ENCODE assay signal across 22 mouse cellular contexts in the genomic region with DNA sequence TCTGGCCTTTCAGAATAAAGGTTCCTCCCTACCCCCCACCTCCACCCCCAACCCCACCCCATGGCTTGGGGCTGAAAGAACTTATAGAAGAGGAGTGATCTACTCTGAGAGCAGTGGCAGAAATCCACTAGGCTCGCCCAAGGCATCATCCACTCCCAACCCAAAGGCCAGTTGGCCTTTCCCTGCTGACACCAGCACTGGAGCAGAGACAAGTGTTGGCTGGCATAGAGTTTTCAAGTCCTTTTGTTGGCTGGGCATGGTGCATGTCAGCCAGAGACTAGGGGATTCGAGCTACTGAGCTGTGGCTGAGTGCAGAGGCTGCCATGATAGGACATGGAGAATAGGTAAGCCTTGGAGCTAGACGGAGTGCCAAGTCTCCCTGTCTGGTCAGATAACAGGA. TPM values are rescaled to one million over a fixed set of nuclear protein-coding genes. Genes with fewer than 3 reads are reported as not detected.
A peak's percentile ranks its signal among the peaks of the same experiment; 100 is the strongest.
DNase-seq lines count a peak whose midpoint lies in the region; ATAC-seq and TF ChIP-seq lines count a peak whose summit lies in the region.
"Had no signal": no experiment of that assay in that cellular context is flagged by ENCODE, and none has a peak within 500 bp of the region (broad histone marks: within the 10 kb centered on the region; RNA-seq: fewer than 3 reads in every experiment).

No protein-coding gene starts in this region.

- peaks cover 66% of the 10 kb centered on the region for H3K36me3 ChIP-seq in embryonic facial prominence, embryonic 13.5 days
- H3K36me3 ChIP-seq in embryonic facial prominence, embryonic 10.5 days (replicated peaks), result peaks cover 87% of the 10 kb centered on the region
- peaks cover 55% of the 10 kb centered on the region; the same call in 1 of the 2 replicates for H3K36me3 ChIP-seq in intestine, postnatal 0 days (ENCODE audit: control insufficient read depth, insufficient read depth)
- H3K36me3 ChIP-seq in intestine, embryonic 16.5 days (ENCODE audit: control insufficient read depth, insufficient read depth, low read length), result no peaks in the 10 kb centered on the region
- H3K36me3 ChIP-seq in G1E (replicated peaks), result peaks cover 83% of the 10 kb centered on the region
- H3K36me3 ChIP-seq in forebrain, embryonic 14.5 days (ENCODE audit: control insufficient read depth, insufficient read depth, low read length), result peaks cover 40% of the 10 kb centered on the region; the same call in 1 of the 2 replicates

- H3K9me3 ChIP-seq in embryonic facial prominence, embryonic 13.5 days, result no peaks in the 10 kb centered on the region
- no peaks in the 10 kb centered on the region for H3K9me3 ChIP-seq in embryonic facial prominence, embryonic 10.5 days
- H3K9me3 ChIP-seq in intestine, postnatal 0 days (ENCODE audit: control insufficient read depth), result no peaks in the 10 kb centered on the region
- H3K9me3 ChIP-seq in intestine, embryonic 16.5 days (ENCODE audit: control insufficient read depth, low read length), result no peaks in the 10 kb centered on the region
- H3K9me3 ChIP-seq in G1E (replicated peaks), result no peaks in the 10 kb centered on the region
- H3K9me3 ChIP-seq in forebrain, embryonic 14.5 days (replicated peaks; ENCODE audit: control insufficient read depth, low read length), result no peaks in the 10 kb centered on the region
- H3K9me3 ChIP-seq: heart, embryonic 12.5 days; limb, embryonic 10.5 days; megakaryocyte, embryonic 14.5 days had no signal

- peak overlapping the region; percentile 11; the same call in 1 of the 2 replicates for H3K9ac ChIP-seq in embryonic facial prominence, embryonic 13.5 days
- H3K9ac ChIP-seq in intestine, postnatal 0 days (ENCODE audit: low read depth, low read length), result no peak overlapping the region
- no peak overlapping the region for H3K9ac ChIP-seq in intestine, embryonic 16.5 days (ENCODE audit: low read depth, low read length)
- no peak overlapping the region for H3K9ac ChIP-seq in forebrain, embryonic 14.5 days (ENCODE audit: low read length)
- H3K9ac ChIP-seq: heart, embryonic 12.5 days had no signal

- H3K4me3 ChIP-seq in embryonic facial prominence, embryonic 13.5 days, result no peak overlapping the region
- H3K4me3 ChIP-seq in embryonic facial prominence, embryonic 10.5 days, result no peak overlapping the region
- H3K4me3 ChIP-seq in intestine, postnatal 0 days (ENCODE audit: low read depth, low read length), result no peak overlapping the region
- no peak overlapping the region for H3K4me3 ChIP-seq in intestine, embryonic 16.5 days (ENCODE audit: low read length)
- H3K4me3 ChIP-seq in G1E (ENCODE audit: low read depth, low read length), result 0 out of 2 replicates have a peak overlapping the region, but pooled peaks have one; percentile 13
- H3K4me3 ChIP-seq in forebrain, embryonic 14.5 days (ENCODE audit: low read depth, low read length), result no peak overlapping the region
- H3K4me3 ChIP-seq: heart, embryonic 12.5 days; limb, embryonic 10.5 days had no signal

- no peak overlapping the region for H3K4me2 ChIP-seq in embryonic facial prominence, embryonic 13.5 days
- no peak overlapping the region for H3K4me2 ChIP-seq in intestine, postnatal 0 days (replicated peaks; ENCODE audit: low read depth)
- no peak overlapping the region for H3K4me2 ChIP-seq in intestine, embryonic 16.5 days (ENCODE audit: low read depth, low read length)
- H3K4me2 ChIP-seq in forebrain, embryonic 14.5 days (ENCODE audit: low read length), result 0 out of 2 replicates have a peak overlapping the region, but pooled peaks have one; percentile 2
- H3K4me2 ChIP-seq: liver, embryonic 11.5 days had no signal

- DNase-seq in embryonic facial prominence, embryonic 10.5 days (ENCODE audit: low spot score), result no peak
- DNase-seq in G1E (ENCODE audit: low spot score), result no peak
- peak; percentile 57 for DNase-seq in forebrain, embryonic 14.5 days (ENCODE audit: low spot score)
- no peak for DNase-seq in layer of hippocampus, adult 9-11 months
- DNase-seq: adrenal gland, postnatal 25 days; cerebellum, adult 18-20 months; gastrocnemius, postnatal 36 days; heart, postnatal 14 days; kidney, adult 9 months; kidney, postnatal 25 days; lung, adult 2 months; right cerebral cortex, postnatal 14 days; spleen, adult 18-20 months; thymus, postnatal 4 days had no signal

- 79% methylated on average over 3 of the region's 3 CpGs for WGBS in embryonic facial prominence, embryonic 13.5 days
- WGBS in embryonic facial prominence, embryonic 10.5 days, result 93% methylated on average over 3 of the region's 3 CpGs
- 92% methylated on average over 3 of the region's 3 CpGs for WGBS in intestine, postnatal 0 days
- 88% methylated on average over 3 of the region's 3 CpGs for WGBS in intestine, embryonic 16.5 days
- 52% methylated on average over 3 of the region's 3 CpGs for WGBS in forebrain, embryonic 14.5 days

- no peak overlapping the region for H3K27ac ChIP-seq in embryonic facial prominence, embryonic 13.5 days
- H3K27ac ChIP-seq in embryonic facial prominence, embryonic 10.5 days (replicated peaks), result no peak overlapping the region
- peak overlapping the region; percentile 64 for H3K27ac ChIP-seq in intestine, postnatal 0 days (ENCODE audit: low read depth, low read length)
- no peak overlapping the region for H3K27ac ChIP-seq in intestine, embryonic 16.5 days (ENCODE audit: low read length)
- H3K27ac ChIP-seq in forebrain, embryonic 14.5 days (ENCODE audit: low read depth, low read length), result peak overlapping the region; percentile 11; the same call in 1 of the 2 replicates
- H3K27ac ChIP-seq: limb, embryonic 10.5 days had no signal

- no peaks in the 10 kb centered on the region for H3K27me3 ChIP-seq in embryonic facial prominence, embryonic 13.5 days
- H3K27me3 ChIP-seq in embryonic facial prominence, embryonic 10.5 days (replicated peaks; ENCODE audit: low read depth, poor library complexity, severe bottlenecking), result peaks cover 17% of the 10 kb centered on the region
- no peaks in the 10 kb centered on the region for H3K27me3 ChIP-seq in intestine, postnatal 0 days (replicated peaks; ENCODE audit: control insufficient read depth, insufficient read depth, low read length)
- no peaks in the 10 kb centered on the region for H3K27me3 ChIP-seq in intestine, embryonic 16.5 days (replicated peaks; ENCODE audit: control insufficient read depth, insufficient read depth, low read length)
- H3K27me3 ChIP-seq in G1E (ENCODE audit: insufficient read depth, low read length), result no peaks in the 10 kb centered on the region; the same call in 1 of the 2 replicates
- no peaks in the 10 kb centered on the region for H3K27me3 ChIP-seq in forebrain, embryonic 14.5 days (replicated peaks; ENCODE audit: control insufficient read depth, insufficient read depth, low read length)
- H3K27me3 ChIP-seq: CH12.LX had no signal

- no peak for ATAC-seq in embryonic facial prominence, embryonic 13.5 days (ENCODE audit: insufficient number of reproducible peaks, insufficient read depth, low FRiP score, low TSS enrichment, low read depth)
- no peak for ATAC-seq in intestine, postnatal 0 days
- ATAC-seq in intestine, embryonic 16.5 days, result no peak
- no peak for ATAC-seq in G1E (ENCODE audit: extremely low read depth, insufficient number of reproducible peaks, low FRiP score, poor library complexity, severe bottlenecking)
- no peak for ATAC-seq in forebrain, embryonic 14.5 days

- H3K4me1 ChIP-seq in embryonic facial prominence, embryonic 13.5 days, result peaks cover 99% of the 10 kb centered on the region
- peaks cover 100% of the 10 kb centered on the region for H3K4me1 ChIP-seq in embryonic facial prominence, embryonic 10.5 days
- H3K4me1 ChIP-seq in intestine, postnatal 0 days (replicated peaks; ENCODE audit: control insufficient read depth, insufficient read depth, low read length), result peaks cover 44% of the 10 kb centered on the region
- H3K4me1 ChIP-seq in intestine, embryonic 16.5 days (ENCODE audit: control insufficient read depth, insufficient read depth, low read length), result peaks cover 73% of the 10 kb centered on the region
- H3K4me1 ChIP-seq in G1E (ENCODE audit: insufficient read depth, low read depth, low read length), result peaks cover 92% of the 10 kb centered on the region
- H3K4me1 ChIP-seq in forebrain, embryonic 14.5 days (ENCODE audit: control insufficient read depth, insufficient read depth, low read length), result peaks cover 93% of the 10 kb centered on the region

- TF ChIP-seq CTCF in intestine, postnatal 0 days (IDR thresholded peaks at IDR 0.05; ENCODE audit: low read depth), result no peak
- TF ChIP-seq CTCF in G1E (IDR thresholded peaks at IDR 0.05; ENCODE audit: low read depth, low read length), result no peak

RNA-seq across cellular contexts. Expression of a gene that starts 9.3 kb away (rescaled TPM):
- polyA plus RNA-seq in embryonic facial prominence, embryonic 13.5 days (2015; fragmentation: Nextera tagmentation; extraction: Ambion mirVana), result 38.9 and 39.5 TPM in 2 replicates
- 50.3 and 51.9 TPM in 2 replicates for polyA plus RNA-seq in embryonic facial prominence, embryonic 10.5 days (2016; fragmentation: Nextera tagmentation; extraction: Ambion mirVana)
- 24.3 and 28.6 TPM in 2 replicates for polyA plus RNA-seq in intestine, postnatal 0 days (2015; fragmentation: Nextera tagmentation; extraction: Ambion mirVana)
- 15.9 and 18.8 TPM in 2 replicates for polyA plus RNA-seq in intestine, embryonic 16.5 days (2015; fragmentation: Nextera tagmentation; extraction: Ambion mirVana)
- 131 and 136 TPM in 2 replicates for total RNA-seq in G1E (2014; fragmentation: Nextera tagmentation)
- total RNA-seq in G1E (2017), result 22.7 and 29.7 TPM in 2 replicates
- 144 and 162 TPM in 2 replicates for polyA plus RNA-seq in G1E (2012)
- 28.1 and 30.1 TPM in 2 replicates for polyA plus RNA-seq in forebrain, embryonic 14.5 days (2014; fragmentation: Nextera tagmentation; extraction: Ambion mirVana)

Comparison
In these comparisons a context has a peak if more than half of its experiments do, and no peak if none do; other contexts are left out.
1. H3K27ac ChIP-seq: peak in intestine, postnatal 0 days (single experiment) and forebrain, embryonic 14.5 days (single experiment); none in embryonic facial prominence, embryonic 13.5 days (single experiment), embryonic facial prominence, embryonic 10.5 days (single experiment) and intestine, embryonic 16.5 days (single experiment).